Mouse (Mus musculus): ENCODE data around the gene Cstf1.

- TF ChIP-seq CTCF (conservative IDR thresholded peaks at IDR 0.05; ENCODE audit: low read length) (no peak), NANOG (IDR thresholded peaks at IDR 0.05; ENCODE audit: borderline replicate concordance, low read length) (no peak), POU5F1 (IDR thresholded peaks at IDR 0.05; ENCODE audit: borderline replicate concordance, low read length) (no peak)
These were observed 42.2 kb upstream of the Cstf1 start for GRCm38 (mm10) chr2:172328248-172328647.

Data from E14TG2a.4 (cell line).